Mouse (Mus musculus): ENCODE results near the gene Mamstr.

The Mamstr gene

DNA sequence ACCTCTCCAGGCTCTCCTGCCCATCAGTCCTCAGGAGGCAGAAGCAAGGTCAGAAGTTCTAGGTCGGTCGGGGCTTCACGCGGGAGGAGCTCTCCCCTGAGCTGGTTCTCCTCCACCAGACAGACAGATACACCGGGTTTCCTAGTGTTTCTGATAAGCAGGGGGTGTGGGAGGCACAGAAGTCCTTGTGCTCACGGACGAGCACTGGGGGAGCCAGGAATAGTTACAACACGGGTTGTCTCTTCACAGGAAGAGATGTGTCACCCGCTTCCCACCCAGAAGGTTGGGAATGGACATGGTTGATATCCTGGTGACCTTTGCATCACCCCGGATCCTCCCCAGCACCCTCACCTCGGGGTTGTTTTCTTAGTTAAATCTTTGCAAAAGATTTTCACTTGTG lies 50.0 kb downstream of the Mamstr start:
- DNase-seq (ENCODE audit: low read depth in 2 of 2, low spot score in 2 of 2): no peak

DNA sequence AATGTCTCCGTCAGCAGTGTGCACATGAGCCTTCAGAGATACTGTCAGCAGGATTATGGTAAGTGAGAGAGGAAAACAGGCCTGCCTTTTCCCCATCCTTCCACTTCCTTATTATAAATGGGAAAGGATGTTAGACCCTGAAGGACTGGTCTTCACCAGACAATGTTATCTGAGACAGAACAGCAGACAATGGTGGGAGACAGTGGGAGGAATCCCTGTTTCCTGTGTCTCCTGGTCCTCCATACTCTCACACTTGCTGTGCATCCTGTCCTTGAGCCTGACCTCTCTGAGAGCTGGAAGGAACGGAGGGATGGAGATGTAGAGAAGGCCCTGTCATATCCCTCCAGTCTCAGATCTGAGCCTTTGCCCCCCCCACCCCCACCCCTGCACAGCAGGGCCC lies 52.6 kb downstream of the Mamstr start:
- DNase-seq (ENCODE audit: low read depth in 2 of 2, low spot score in 2 of 2): no peak

DNA sequence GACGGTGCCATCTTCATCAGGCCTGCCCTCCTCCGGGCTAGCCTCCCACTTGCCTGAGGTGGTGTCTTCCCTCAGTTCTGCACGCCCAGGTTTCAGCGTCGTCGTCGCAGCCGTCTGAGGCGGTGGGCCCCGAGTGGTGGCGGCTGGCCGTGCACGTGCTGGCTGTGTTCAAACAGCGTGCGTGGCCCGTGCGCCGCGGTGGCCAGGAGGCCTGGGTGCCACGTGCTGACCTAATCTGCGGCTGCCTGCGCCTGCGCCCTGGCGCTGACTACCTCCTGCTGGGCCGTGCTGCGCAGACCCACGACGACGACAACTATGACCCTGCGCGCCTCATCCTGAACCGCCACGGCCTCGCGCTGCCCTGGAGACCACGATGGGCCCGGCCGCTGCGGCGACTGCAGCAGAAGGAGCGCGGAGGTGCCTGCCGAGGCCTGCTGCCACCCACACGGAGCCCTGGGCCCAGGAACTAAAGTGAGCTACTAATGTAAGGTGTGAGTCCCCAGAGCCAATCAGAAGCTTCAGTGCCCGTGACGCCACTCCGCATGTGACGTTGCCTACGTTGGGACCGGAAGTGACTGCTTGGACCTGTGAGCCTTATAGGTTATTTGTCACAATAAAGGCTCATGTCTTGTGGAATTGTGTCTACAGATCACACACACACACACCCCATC lies 54.3 kb downstream of the Mamstr start, which contains the start of gene Sec1:
Sec1 (minus strand) TSS at position 482 of the 671 bp plus-strand sequence.
- DNase-seq (ENCODE audit: low read depth in 2 of 2, low spot score in 2 of 2): no peak

DNA sequence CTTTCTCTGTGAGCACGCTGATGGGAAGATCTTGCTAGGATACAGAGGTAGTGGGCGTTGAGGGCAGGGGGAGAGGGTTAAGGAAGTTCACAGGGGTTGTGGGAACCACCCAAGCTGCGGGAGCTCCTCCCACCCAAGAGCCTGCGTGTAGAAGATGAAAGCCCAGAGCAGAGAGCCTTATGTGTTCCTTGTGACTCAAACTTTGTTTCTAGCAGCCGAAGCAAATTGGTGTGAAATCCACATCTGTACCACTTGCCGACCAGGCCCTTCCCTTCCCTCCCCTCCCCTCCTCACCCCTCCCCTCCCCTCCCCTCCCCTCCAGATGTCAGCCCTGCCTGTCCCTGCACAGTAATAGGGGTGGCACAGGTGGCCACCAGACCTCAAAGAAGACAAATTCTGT lies 55.3 kb downstream of the Mamstr start:
- no peak for DNase-seq (ENCODE audit: low read depth in 2 of 2, low spot score in 2 of 2)
